Mouse (Mus musculus) lung, postnatal 0 days (tissue): ENCODE results near the gene Ttll8. TPM values are rescaled to one million over a fixed set of nuclear protein-coding genes. Genes with fewer than 3 reads are reported as not detected.

Experiments
- ATAC-seq: fragments of 200-750 bp; cut with Nextera tagmentation; 2 replicates; pipeline ENCODE4 v1.8.0; 2017; ENCODE audit warnings: moderate library complexity
- DNase-seq: peaks from one replicate; pipeline ENCODE4 v3.0.0-alpha.2; 2016; ENCODE audit warnings: low spot score
- H3K27ac ChIP-seq: fragments of 300-500 bp; sonication (generic); 2 replicates; pipeline ENCODE4 v1.5.1; 2014; ENCODE audit warnings: antibody characterized with exemption, mild to moderate bottlenecking, low read length, mixed read lengths
- H3K27me3 ChIP-seq: fragments of 300-500 bp; sonication (generic); replicated peaks from 2 replicates; pipeline ENCODE4 v1.6.1; 2014; ENCODE audit warnings: low read length, mixed read lengths; ENCODE audit not compliant: insufficient read depth
- H3K36me3 ChIP-seq: fragments of 300-500 bp; sonication (generic); 2 replicates; pipeline ENCODE4 v1.6.1; 2014; ENCODE audit warnings: low read length, mixed read lengths; ENCODE audit not compliant: insufficient read depth
- H3K4me1 ChIP-seq: fragments of 300-500 bp; sonication (generic); 2 replicates; pipeline ENCODE4 v1.6.1; 2014; ENCODE audit warnings: antibody characterized with exemption, low read depth, low read length, mixed read lengths; ENCODE audit not compliant: insufficient read depth
- H3K4me2 ChIP-seq: fragments of 300-500 bp; sonication (generic); replicated peaks from 2 replicates; pipeline ENCODE4 v1.6.1; 2014; ENCODE audit warnings: low read depth, mild to moderate bottlenecking, low read length, moderate library complexity, mixed read lengths
- H3K4me3 ChIP-seq: fragments of 300-500 bp; sonication (generic); 2 replicates; pipeline ENCODE4 v1.5.1; 2014; ENCODE audit warnings: low read depth, low read length
- H3K9ac ChIP-seq: fragments of 300-500 bp; sonication (generic); replicated peaks from 2 replicates; pipeline ENCODE4 v1.6.1; 2014; ENCODE audit warnings: low read depth, mild to moderate bottlenecking
- H3K9me3 ChIP-seq: fragments of 300-500 bp; sonication (generic); 2 replicates; pipeline ENCODE4 v1.6.1; 2016; ENCODE audit warnings: low read length, mixed read lengths
- CTCF ChIP-seq: IDR thresholded peaks from 2 replicates; pipeline ENCODE4 v1.5.1; 2016; ENCODE audit warnings: antibody characterized with exemption, mild to moderate bottlenecking
- EP300 ChIP-seq: IDR thresholded peaks from 2 replicates; pipeline ENCODE4 v1.6.1; 2016; ENCODE audit warnings: antibody characterized with exemption, mild to moderate bottlenecking, control low read depth
- WGBS: fragments of 180-500 bp; shearing (Covaris S2); extraction: QIAGEN DNeasy Blood & Tissue Kit; methylation state at CpG from one replicate; pipeline ENCODE4 v1.1.7; 2014; 5-methylcytosine and 5-hydroxymethylcytosine counted together
- polyA plus RNA-seq: library from polyadenylated mRNA; unstranded; fragments of >200 nt; fragmentation: Nextera tagmentation; extraction: Ambion mirVana; gene quantifications from 2 replicates; pipeline ENCODE4 v1.2.1, GENCODE M21; 2015

Gene Ttll8
- polyA plus RNA-seq, 1 experiment from 2014 or later = 0.06 TPM

GRCm38 (mm10) chr15:88843486-88844097, 110.6 kb downstream of the Ttll8 start:
- H3K4me2 ChIP-seq = no peak overlapping the region
- ATAC-seq = peak; percentile 25
- peak; percentile 64 for DNase-seq
- H3K4me3 ChIP-seq = no peak overlapping the region
- no peak overlapping the region for H3K9ac ChIP-seq
- peaks cover 11% of the 10 kb centered on the region; the same call in 1 of the 2 replicates for H3K4me1 ChIP-seq
- no peaks in the 10 kb centered on the region for H3K27me3 ChIP-seq
- WGBS = 30% methylated on average over 8 of the region's 8 CpGs
- H3K9me3 ChIP-seq = no peaks in the 10 kb centered on the region
- H3K36me3 ChIP-seq = no peaks in the 10 kb centered on the region
- TF ChIP-seq EP300 = no peak
- TF ChIP-seq CTCF = no peak
- H3K27ac ChIP-seq = no peak overlapping the region

GRCm38 (mm10) chr15:88842300-88842673, 111.9 kb downstream of the Ttll8 start:
- no peaks in the 10 kb centered on the region for H3K36me3 ChIP-seq
- no peak for DNase-seq
- H3K4me2 ChIP-seq = no peak overlapping the region
- H3K27ac ChIP-seq = no peak overlapping the region
- H3K4me1 ChIP-seq = peaks cover 11% of the 10 kb centered on the region; the same call in 1 of the 2 replicates
- WGBS = 55% methylated on average over 3 of the region's 3 CpGs
- no peak overlapping the region for H3K9ac ChIP-seq
- no peaks in the 10 kb centered on the region for H3K27me3 ChIP-seq
- no peak overlapping the region for H3K4me3 ChIP-seq
- no peak for TF ChIP-seq EP300
- no peaks in the 10 kb centered on the region for H3K9me3 ChIP-seq
- ATAC-seq = no peak

GRCm38 (mm10) chr15:88841580-88842299, 112.5 kb downstream of the Ttll8 start:
- 94% methylated on average over 3 of the region's 3 CpGs for WGBS
- no peak overlapping the region for H3K27ac ChIP-seq
- no peaks in the 10 kb centered on the region for H3K36me3 ChIP-seq
- no peak overlapping the region for H3K4me3 ChIP-seq
- H3K4me1 ChIP-seq = peaks cover 11% of the 10 kb centered on the region; the same call in 1 of the 2 replicates
- no peaks in the 10 kb centered on the region for H3K9me3 ChIP-seq
- no peaks in the 10 kb centered on the region for H3K27me3 ChIP-seq
- ATAC-seq (no peak), DNase-seq (no peak)
- TF ChIP-seq CTCF = no peak
- TF ChIP-seq EP300 = no peak
- H3K9ac ChIP-seq = no peak overlapping the region
- no peak overlapping the region for H3K4me2 ChIP-seq

- WGBS = 78% methylated on average over 2 of the region's 2 CpGs
- Histone ChIP-seq H3K4me1 (peaks cover 11% of the 10 kb centered on the region; the same call in 1 of the 2 replicates), H3K4me3 (no peak overlapping the region), H3K36me3 (no peaks in the 10 kb centered on the region), H3K27me3 (no peaks in the 10 kb centered on the region), H3K4me2 (no peak overlapping the region), H3K9ac (no peak overlapping the region), H3K9me3 (no peaks in the 10 kb centered on the region), H3K27ac (no peak overlapping the region)
- TF ChIP-seq EP300 = no peak
- no peak for TF ChIP-seq CTCF
- no peak for ATAC-seq
- no peak for DNase-seq
Observed at GRCm38 (mm10) chr15:88841160-88841559, 113.1 kb downstream of the Ttll8 start.

Other genes starting within 250 kb of the Ttll8 start
- 17.1 and 18.1 TPM in 2 replicates for gene Brd1, start 220.2 kb downstream of the Ttll8 start, polyA plus RNA-seq
- 4.7 and 4.8 TPM in 2 replicates for gene Zbed4, start 202.8 kb downstream of the Ttll8 start, polyA plus RNA-seq
- 7.2 and 7.9 TPM in 2 replicates for gene Alg12, start 135.1 kb downstream of the Ttll8 start, polyA plus RNA-seq
- 62.6 and 76.5 TPM in 2 replicates for gene Creld2, start 134.8 kb downstream of the Ttll8 start, polyA plus RNA-seq
- 66.0 and 69.6 TPM in 2 replicates for gene Pim3, start 92.2 kb downstream of the Ttll8 start, polyA plus RNA-seq
- 21.5 and 29.4 TPM in 2 replicates for gene Mlc1, start 24.6 kb upstream of the Ttll8 start, polyA plus RNA-seq
- gene Mov10l1, start 28.5 kb upstream of the Ttll8 start, polyA plus RNA-seq = 0.42 and 0.88 TPM in 2 replicates
- gene Panx2, start 105.3 kb upstream of the Ttll8 start, polyA plus RNA-seq = 0.11 and 0.18 TPM in 2 replicates
- 41.8 and 43.4 TPM in 2 replicates for gene Trabd, start 120.7 kb upstream of the Ttll8 start, polyA plus RNA-seq
- gene Selenoo, start 134.7 kb upstream of the Ttll8 start, polyA plus RNA-seq = 13.9 and 16.0 TPM in 2 replicates
- gene Tubgcp6, start 168.7 kb upstream of the Ttll8 start, polyA plus RNA-seq = 5.6 and 6.2 TPM in 2 replicates
- 14.8 and 15.1 TPM in 2 replicates for gene Hdac10, start 174.3 kb upstream of the Ttll8 start, polyA plus RNA-seq
- 13.0 and 14.4 TPM in 2 replicates for gene Mapk12, start 186.3 kb upstream of the Ttll8 start, polyA plus RNA-seq
- gene Mapk11, start 195.2 kb upstream of the Ttll8 start, polyA plus RNA-seq = 7.4 and 8.5 TPM in 2 replicates
- gene Plxnb2, start 226.4 kb upstream of the Ttll8 start, polyA plus RNA-seq = 73.1 and 104 TPM in 2 replicates
- 4.4 and 5.0 TPM in 2 replicates for gene Dennd6b, start 242.1 kb upstream of the Ttll8 start, polyA plus RNA-seq